Mouse (Mus musculus): ENCODE results near the gene Kcnj9. TPM values are rescaled to one million over a fixed set of nuclear protein-coding genes. Genes with fewer than 3 reads are reported as not detected.

Gene Kcnj9
- total and polyA plus RNA-seq, 3 experiments = not detected

GRCm38 (mm10) chr1:172357550-172357949 is 28.4 kb upstream of the Kcnj9 start:
- DNase-seq (ENCODE audit: low spot score) (peak; percentile 47), ATAC-seq (ENCODE audit: extremely low read depth, insufficient number of reproducible peaks, low FRiP score, poor library complexity, severe bottlenecking) (peak; percentile 83)
- H3K36me3 ChIP-seq (replicated peaks) = no peaks in the 10 kb centered on the region
- peaks cover 33% of the 10 kb centered on the region for H3K27me3 ChIP-seq (ENCODE audit: insufficient read depth, low read length)
- H3K4me3 ChIP-seq (ENCODE audit: low read depth, low read length) = no peak overlapping the region
- H3K9me3 ChIP-seq (replicated peaks) = no peaks in the 10 kb centered on the region
- no peak for TF ChIP-seq GATA1 (IDR thresholded peaks at IDR 0.05; ENCODE audit: borderline replicate concordance, low read length)
- peak; percentile 89 for TF ChIP-seq CTCF (IDR thresholded peaks at IDR 0.05; ENCODE audit: low read depth, low read length)
- no peaks in the 10 kb centered on the region for H3K4me1 ChIP-seq (ENCODE audit: insufficient read depth, low read depth, low read length)

- Histone ChIP-seq H3K9me3 (replicated peaks) (no peaks in the 10 kb centered on the region), H3K4me1 (ENCODE audit: insufficient read depth, low read depth, low read length) (no peaks in the 10 kb centered on the region), H3K4me3 (ENCODE audit: low read depth, low read length) (no peak overlapping the region), H3K36me3 (replicated peaks) (no peaks in the 10 kb centered on the region), H3K27me3 (ENCODE audit: insufficient read depth, low read length) (peaks cover 37% of the 10 kb centered on the region)
- DNase-seq (ENCODE audit: low spot score) (no peak), ATAC-seq (ENCODE audit: extremely low read depth, insufficient number of reproducible peaks, low FRiP score, poor library complexity, severe bottlenecking) (no peak)
- TF ChIP-seq GATA2 (IDR thresholded peaks at IDR 0.05; ENCODE audit: borderline replicate concordance, low read depth, low read length) (no peak), CTCF (IDR thresholded peaks at IDR 0.05; ENCODE audit: low read depth, low read length) (no peak), TAL1 (conservative IDR thresholded peaks at IDR 0.05; ENCODE audit: low read depth, low read length) (no peak), POLR2AphosphoS5 (IDR thresholded peaks at IDR 0.05; ENCODE audit: insufficient replicate concordance, low read depth, low read length) (no peak), GATA1 (IDR thresholded peaks at IDR 0.05; ENCODE audit: borderline replicate concordance, low read length) (no peak)
Measured at GRCm38 (mm10) chr1:172355336-172355735, 26.2 kb upstream of the Kcnj9 start.

- H3K4me3 ChIP-seq (ENCODE audit: low read depth, low read length) = no peak overlapping the region
- H3K4me1 ChIP-seq (ENCODE audit: insufficient read depth, low read depth, low read length) = no peaks in the 10 kb centered on the region
- DNase-seq (ENCODE audit: low spot score) (no peak), ATAC-seq (ENCODE audit: extremely low read depth, insufficient number of reproducible peaks, low FRiP score, poor library complexity, severe bottlenecking) (no peak)
- no peak for TF ChIP-seq GATA2 (IDR thresholded peaks at IDR 0.05; ENCODE audit: borderline replicate concordance, low read depth, low read length)
- H3K9me3 ChIP-seq (replicated peaks) = no peaks in the 10 kb centered on the region
- H3K36me3 ChIP-seq (replicated peaks) = no peaks in the 10 kb centered on the region
- peaks cover 31% of the 10 kb centered on the region for H3K27me3 ChIP-seq (ENCODE audit: insufficient read depth, low read length)
Measured at GRCm38 (mm10) chr1:172352453-172352852, 23.3 kb upstream of the Kcnj9 start.

GRCm38 (mm10) chr1:172352001-172352400 is 22.9 kb upstream of the Kcnj9 start:
- ATAC-seq (ENCODE audit: extremely low read depth, insufficient number of reproducible peaks, low FRiP score, poor library complexity, severe bottlenecking) (no peak), DNase-seq (ENCODE audit: low spot score) (no peak)
- H3K4me1 ChIP-seq (ENCODE audit: insufficient read depth, low read depth, low read length) = no peaks in the 10 kb centered on the region
- peaks cover 31% of the 10 kb centered on the region for H3K27me3 ChIP-seq (ENCODE audit: insufficient read depth, low read length)
- H3K4me3 ChIP-seq (ENCODE audit: low read depth, low read length) = no peak overlapping the region
- H3K36me3 ChIP-seq (replicated peaks) = no peaks in the 10 kb centered on the region
- TF ChIP-seq GATA2 (IDR thresholded peaks at IDR 0.05; ENCODE audit: borderline replicate concordance, low read depth, low read length) (no peak), CTCF (IDR thresholded peaks at IDR 0.05; ENCODE audit: low read depth, low read length) (no peak), GATA1 (IDR thresholded peaks at IDR 0.05; ENCODE audit: borderline replicate concordance, low read length) (no peak), TAL1 (conservative IDR thresholded peaks at IDR 0.05; ENCODE audit: low read depth, low read length) (no peak), POLR2AphosphoS5 (IDR thresholded peaks at IDR 0.05; ENCODE audit: insufficient replicate concordance, low read depth, low read length) (no peak)
- no peaks in the 10 kb centered on the region for H3K9me3 ChIP-seq (replicated peaks)

GRCm38 (mm10) chr1:172349916-172350812 is 21.0 kb upstream of the Kcnj9 start:
- H3K4me1 ChIP-seq (ENCODE audit: insufficient read depth, low read depth, low read length) = no peaks in the 10 kb centered on the region
- peaks cover 33% of the 10 kb centered on the region for H3K27me3 ChIP-seq (ENCODE audit: insufficient read depth, low read length)
- no peak for ATAC-seq (ENCODE audit: extremely low read depth, insufficient number of reproducible peaks, low FRiP score, poor library complexity, severe bottlenecking)
- H3K36me3 ChIP-seq (replicated peaks) = no peaks in the 10 kb centered on the region
- H3K9me3 ChIP-seq (replicated peaks) = no peaks in the 10 kb centered on the region
- TF ChIP-seq GATA1 (IDR thresholded peaks at IDR 0.05; ENCODE audit: borderline replicate concordance, low read length) (no peak), CTCF (IDR thresholded peaks at IDR 0.05; ENCODE audit: low read depth, low read length) (no peak), GATA2 (IDR thresholded peaks at IDR 0.05; ENCODE audit: borderline replicate concordance, low read depth, low read length) (no peak), TAL1 (conservative IDR thresholded peaks at IDR 0.05; ENCODE audit: low read depth, low read length) (no peak), POLR2AphosphoS5 (IDR thresholded peaks at IDR 0.05; ENCODE audit: insufficient replicate concordance, low read depth, low read length) (no peak)
- H3K4me3 ChIP-seq (ENCODE audit: low read depth, low read length) = no peak overlapping the region
- no peak for DNase-seq (ENCODE audit: low spot score)

- no peak for TF ChIP-seq GATA2 (IDR thresholded peaks at IDR 0.05; ENCODE audit: borderline replicate concordance, low read depth, low read length)
- TF ChIP-seq TAL1 (conservative IDR thresholded peaks at IDR 0.05; ENCODE audit: low read depth, low read length) = no peak
- TF ChIP-seq POLR2AphosphoS5 (IDR thresholded peaks at IDR 0.05; ENCODE audit: insufficient replicate concordance, low read depth, low read length) = no peak
- no peak for TF ChIP-seq GATA1 (IDR thresholded peaks at IDR 0.05; ENCODE audit: borderline replicate concordance, low read length)
- no peak for TF ChIP-seq CTCF (IDR thresholded peaks at IDR 0.05; ENCODE audit: low read depth, low read length)
- peaks cover 31% of the 10 kb centered on the region for H3K27me3 ChIP-seq (ENCODE audit: insufficient read depth, low read length)
- ATAC-seq (ENCODE audit: extremely low read depth, insufficient number of reproducible peaks, low FRiP score, poor library complexity, severe bottlenecking) = no peak
Measured at GRCm38 (mm10) chr1:172349504-172349903, 20.4 kb upstream of the Kcnj9 start.

More at GRCm38 (mm10) chr1:172349504-172349903, 20.4 kb upstream of the Kcnj9 start:
- no peaks in the 10 kb centered on the region for H3K9me3 ChIP-seq (replicated peaks)
- no peaks in the 10 kb centered on the region for H3K36me3 ChIP-seq (replicated peaks)
- H3K4me3 ChIP-seq (ENCODE audit: low read depth, low read length) = no peak overlapping the region
- H3K4me1 ChIP-seq (ENCODE audit: insufficient read depth, low read depth, low read length) = no peaks in the 10 kb centered on the region
- DNase-seq (ENCODE audit: low spot score) = no peak

Data from G1E (cell line).